ENCODE assay signal across 8 mouse cellular contexts in genomic region chr1:168356970-168357441, GRCm38 (mm10).
DNase-seq lines count a peak whose midpoint lies in the region; ATAC-seq lines count a peak whose summit lies in the region.

No protein-coding gene starts in this region.

- peaks cover 47% of the 10 kb centered on the region for H3K4me1 ChIP-seq in hindbrain, embryonic 16.5 days (ENCODE audit: control insufficient read depth, insufficient read depth, low read depth, low read length)
- H3K4me1 ChIP-seq in liver, embryonic 11.5 days (replicated peaks; ENCODE audit: control insufficient read depth, insufficient read depth, low read length) = peaks cover 19% of the 10 kb centered on the region
- H3K4me1 ChIP-seq in stomach, embryonic 14.5 days (ENCODE audit: control insufficient read depth, insufficient read depth, low read length) = peaks cover 44% of the 10 kb centered on the region

- peak; percentile 3 for DNase-seq in thymus, postnatal 0 days (ENCODE audit: low spot score)
- no peak for DNase-seq in thymus, postnatal 14 days
- peak; percentile 68 for DNase-seq in liver, embryonic 11.5 days (ENCODE audit: low spot score)
- no peak for DNase-seq in layer of hippocampus, postnatal 36 days
- DNase-seq in testis, postnatal 14 days (ENCODE audit: low spot score) = no peak
- no peak for DNase-seq in right cerebral cortex, adult 18-20 months

- 6% methylated on average over 14 of the region's 14 CpGs for WGBS in hindbrain, embryonic 16.5 days
- WGBS in liver, embryonic 11.5 days = 17% methylated on average over 14 of the region's 14 CpGs
- WGBS in stomach, embryonic 14.5 days = 33% methylated on average over 14 of the region's 14 CpGs

- peak overlapping the region; percentile 31 for H3K4me3 ChIP-seq in hindbrain, embryonic 16.5 days (ENCODE audit: low read length)
- no peak overlapping the region for H3K4me3 ChIP-seq in liver, embryonic 11.5 days (ENCODE audit: low read depth, low read length)
- H3K4me3 ChIP-seq in stomach, embryonic 14.5 days (ENCODE audit: low read depth, low read length) = no peak overlapping the region

- H3K9me3 ChIP-seq in hindbrain, embryonic 16.5 days (ENCODE audit: control insufficient read depth, low read length) = no peaks in the 10 kb centered on the region
- no peaks in the 10 kb centered on the region for H3K9me3 ChIP-seq in liver, embryonic 11.5 days (ENCODE audit: control insufficient read depth, low read length)
- H3K9me3 ChIP-seq in stomach, embryonic 14.5 days (ENCODE audit: control insufficient read depth, low read depth, low read length) = no peaks in the 10 kb centered on the region

- H3K27ac ChIP-seq in hindbrain, embryonic 16.5 days (ENCODE audit: low read depth, low read length) = peak overlapping the region; percentile 58
- no peak overlapping the region for H3K27ac ChIP-seq in liver, embryonic 11.5 days (ENCODE audit: low read depth, low read length)
- H3K27ac ChIP-seq in stomach, embryonic 14.5 days (ENCODE audit: low read length) = no peak overlapping the region; the same call in 1 of the 2 replicates

- ATAC-seq in hindbrain, embryonic 16.5 days = peak; percentile 61; the same call in 1 of the 2 replicates
- ATAC-seq in liver, embryonic 11.5 days (replicated peaks; ENCODE audit: low FRiP score) = peak; percentile 57
- ATAC-seq in stomach, embryonic 14.5 days (ENCODE audit: insufficient number of reproducible peaks, insufficient read depth, low FRiP score, low read depth) = peak; percentile 67

- H3K27me3 ChIP-seq in hindbrain, embryonic 16.5 days (replicated peaks; ENCODE audit: control insufficient read depth, insufficient read depth, low read length) = no peaks in the 10 kb centered on the region
- H3K27me3 ChIP-seq in liver, embryonic 11.5 days (replicated peaks; ENCODE audit: control insufficient read depth, insufficient read depth, low read length) = no peaks in the 10 kb centered on the region
- H3K27me3 ChIP-seq in stomach, embryonic 14.5 days (ENCODE audit: control insufficient read depth, insufficient read depth, low read length) = no peaks in the 10 kb centered on the region

- H3K36me3 ChIP-seq in hindbrain, embryonic 16.5 days (ENCODE audit: control insufficient read depth, insufficient read depth, low read length) = no peaks in the 10 kb centered on the region
- H3K36me3 ChIP-seq in liver, embryonic 11.5 days (ENCODE audit: control insufficient read depth, insufficient read depth, low read length) = no peaks in the 10 kb centered on the region; the same call in 1 of the 2 replicates
- H3K36me3 ChIP-seq in stomach, embryonic 14.5 days (ENCODE audit: control insufficient read depth, insufficient read depth, low read length) = peaks cover 3% of the 10 kb centered on the region; the same call in 1 of the 2 replicates

- peak overlapping the region; percentile 56 for H3K4me2 ChIP-seq in hindbrain, embryonic 16.5 days (ENCODE audit: low read length)
- peak overlapping the region; percentile 47 for H3K4me2 ChIP-seq in liver, embryonic 11.5 days
- H3K4me2 ChIP-seq in stomach, embryonic 14.5 days (replicated peaks; ENCODE audit: low read depth, low read length) = no peak overlapping the region

- no peak overlapping the region for H3K9ac ChIP-seq in hindbrain, embryonic 16.5 days (ENCODE audit: low read depth, low read length)
- peak overlapping the region; percentile 38; the same call in 1 of the 2 replicates for H3K9ac ChIP-seq in liver, embryonic 11.5 days (ENCODE audit: low read depth, low read length)
- H3K9ac ChIP-seq in stomach, embryonic 14.5 days (replicated peaks; ENCODE audit: low read depth, low read length) = no peak overlapping the region

Comparison
In these comparisons a context has a peak if more than half of its experiments do, and no peak if none do; other contexts are left out.
1. DNase-seq: peak in thymus, postnatal 0 days (single experiment) and liver, embryonic 11.5 days (single experiment); none in thymus, postnatal 14 days (single experiment), layer of hippocampus, postnatal 36 days (0 of 2), testis, postnatal 14 days (single experiment) and right cerebral cortex, adult 18-20 months (single experiment).
2. Peak in every context shown above with its lines, with median percentiles within 50 percentile points of each other: ATAC-seq.